Mouse (Mus musculus) cerebellum, postnatal 4 days (tissue): ENCODE results near the gene Borcs6.

Experiments used
- DNase-seq, 2 experiments: peaks; one replicate each; pipeline ENCODE4 v3.0.0; 2022; ENCODE audit warnings: low spot score in 2 of 2, mixed read lengths in 1 of 2

The Borcs6 gene

DNA sequence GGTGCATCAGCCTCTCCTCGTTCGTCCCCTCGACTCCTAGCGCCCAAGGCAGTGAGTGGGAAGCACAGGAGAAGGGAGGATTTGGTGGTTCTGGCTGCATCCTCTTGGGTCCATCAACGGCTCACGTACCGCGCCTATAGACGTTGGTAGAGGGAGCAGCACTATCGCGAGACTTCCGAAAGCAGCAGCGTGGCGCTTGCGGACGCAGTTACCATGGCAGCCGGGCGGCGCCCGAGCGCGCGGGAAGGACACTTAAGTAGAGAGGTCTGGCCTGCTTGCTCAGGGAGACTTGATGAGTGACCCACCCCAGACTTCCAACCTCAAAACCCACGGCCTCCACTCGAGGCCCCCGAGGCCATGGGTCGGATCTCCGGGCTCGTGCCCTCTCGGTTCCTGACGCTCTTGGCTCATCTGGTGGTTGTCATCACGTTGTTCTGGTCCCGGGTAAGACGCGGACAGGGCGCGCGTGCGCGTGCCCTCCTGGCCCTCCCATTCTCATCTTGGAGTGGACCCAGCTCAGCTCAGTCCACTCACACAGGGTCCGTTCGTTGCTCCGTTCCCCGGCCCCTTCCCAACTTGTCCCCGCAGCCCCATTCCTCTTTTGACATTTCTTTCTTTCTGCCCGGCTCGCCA is 11.2 kb downstream of the Borcs6 start, which contains the start of gene Tmem107:
Gene Tmem107 (plus strand): TSS at position 217 of the 633 bp plus-strand sequence.
- DNase-seq, result peak; percentile 73 to 91

DNA sequence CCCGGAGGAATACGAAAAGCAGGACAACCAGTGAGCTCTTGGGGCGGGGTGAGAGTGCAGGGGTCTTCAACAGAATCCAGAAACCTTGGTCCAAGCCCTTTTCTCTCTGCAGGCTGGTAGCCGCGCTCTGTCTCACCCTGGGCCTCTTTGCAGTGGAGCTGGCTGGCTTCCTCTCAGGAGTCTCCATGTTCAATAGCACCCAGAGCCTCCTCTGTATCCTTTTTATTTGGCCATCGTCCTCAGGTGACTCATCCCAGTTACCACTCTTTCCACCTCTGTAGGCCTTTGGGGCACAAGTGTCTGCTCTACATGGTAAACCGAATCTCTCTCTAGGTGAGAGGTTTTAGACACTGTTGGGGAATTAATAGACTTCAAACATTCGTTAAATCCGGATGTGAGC is 11.7 kb downstream of the Borcs6 start:
- DNase-seq, result no peak

GRCm38 (mm10) chr11:69072234-69072633 is 12.7 kb downstream of the Borcs6 start:
- no peak for DNase-seq

GRCm38 (mm10) chr11:69072666-69073064 is 13.1 kb downstream of the Borcs6 start:
- DNase-seq, result no peak

GRCm38 (mm10) chr11:69073065-69073888 is 13.8 kb downstream of the Borcs6 start:
- DNase-seq, result peak in 1 of 2 experiments; percentile 76

DNA sequence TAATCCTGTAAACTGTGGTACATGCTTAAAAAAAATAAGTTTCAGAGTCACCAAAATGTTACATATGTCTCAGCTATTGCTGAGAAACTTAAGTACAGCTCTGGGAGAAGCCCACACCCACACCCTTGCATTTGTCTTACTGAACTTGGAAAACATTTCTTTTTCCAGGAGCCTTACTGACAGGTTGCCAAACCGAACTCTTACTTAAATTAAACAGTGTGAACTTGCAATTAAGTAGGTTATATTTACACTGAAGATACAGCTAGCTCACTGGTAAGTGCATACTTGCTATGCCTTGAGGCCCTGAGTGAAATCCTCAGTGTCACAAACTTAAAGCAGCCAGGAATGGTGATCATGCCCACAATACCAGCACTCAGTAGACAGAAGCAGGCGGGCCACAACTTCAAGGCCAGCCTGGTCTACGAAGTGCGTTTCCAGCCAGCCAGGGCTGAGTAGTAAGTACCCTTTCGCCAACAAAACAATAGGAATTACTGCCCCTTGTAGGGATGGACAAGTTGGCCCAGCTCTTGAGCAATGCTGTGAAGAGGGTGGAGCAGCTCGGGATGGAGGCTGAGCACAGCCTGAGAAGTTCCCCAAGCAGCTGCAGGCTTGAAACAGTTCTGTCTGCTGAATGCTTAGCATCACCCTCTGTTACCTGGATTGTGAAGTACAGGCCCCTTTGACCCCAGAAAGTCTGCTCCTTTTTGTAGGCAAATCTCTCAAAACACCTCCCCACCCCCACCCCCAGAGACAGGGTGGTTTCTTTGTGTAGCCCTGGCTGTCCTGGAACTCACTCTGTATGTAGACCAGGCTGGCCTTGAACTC is 14.6 kb downstream of the Borcs6 start:
- DNase-seq, result no peak

DNA sequence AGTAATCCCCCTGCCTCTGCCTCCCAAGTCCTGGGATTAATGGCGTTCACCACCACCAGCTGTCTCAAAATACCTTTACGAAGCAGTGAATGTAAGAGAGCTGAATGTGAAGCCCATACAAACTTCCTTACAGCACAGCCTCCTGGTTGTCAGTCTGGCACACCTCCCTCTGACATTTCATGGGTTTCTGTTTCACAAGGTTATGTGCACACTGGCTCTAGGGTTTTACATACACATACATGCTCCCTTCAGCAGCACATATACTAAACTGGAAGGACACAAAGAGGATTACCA is 15.2 kb downstream of the Borcs6 start:
- DNase-seq, result no peak

DNA sequence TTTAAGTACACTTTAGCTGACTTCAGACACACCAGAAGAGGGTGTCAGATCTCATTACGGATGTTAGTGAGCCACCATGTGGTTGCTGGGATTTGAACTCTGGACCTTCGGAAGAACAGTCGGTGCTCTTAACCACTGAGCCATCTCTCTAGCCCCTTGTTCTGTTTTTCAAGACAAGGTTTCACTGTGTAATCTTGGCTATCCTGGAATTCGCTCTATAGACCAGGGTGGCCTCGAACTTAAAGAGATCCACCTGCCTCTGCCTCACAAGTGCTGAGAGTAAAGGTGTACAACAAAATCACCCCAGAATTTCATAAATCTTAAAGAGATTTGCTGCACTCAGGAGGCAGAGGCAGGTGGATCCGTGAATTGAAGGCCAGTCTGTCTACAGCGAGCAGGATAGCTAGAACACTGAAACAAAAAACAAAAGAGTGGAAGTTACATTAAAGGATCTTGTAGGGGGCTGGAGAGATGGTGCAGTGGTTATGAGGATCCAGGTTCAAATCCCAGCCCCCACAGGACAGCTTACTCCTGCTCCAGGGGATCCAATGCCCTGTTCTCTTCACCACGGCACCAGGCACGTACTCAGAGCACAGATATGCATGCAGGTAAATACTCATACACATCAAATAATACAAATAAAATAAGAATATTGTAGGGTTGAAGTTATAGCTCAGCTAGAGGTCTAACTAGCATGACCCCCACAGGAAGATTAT is 16.4 kb downstream of the Borcs6 start:
- no peak for DNase-seq

GRCm38 (mm10) chr11:69076572-69076971 is 17.1 kb downstream of the Borcs6 start:
- no peak for DNase-seq

DNA sequence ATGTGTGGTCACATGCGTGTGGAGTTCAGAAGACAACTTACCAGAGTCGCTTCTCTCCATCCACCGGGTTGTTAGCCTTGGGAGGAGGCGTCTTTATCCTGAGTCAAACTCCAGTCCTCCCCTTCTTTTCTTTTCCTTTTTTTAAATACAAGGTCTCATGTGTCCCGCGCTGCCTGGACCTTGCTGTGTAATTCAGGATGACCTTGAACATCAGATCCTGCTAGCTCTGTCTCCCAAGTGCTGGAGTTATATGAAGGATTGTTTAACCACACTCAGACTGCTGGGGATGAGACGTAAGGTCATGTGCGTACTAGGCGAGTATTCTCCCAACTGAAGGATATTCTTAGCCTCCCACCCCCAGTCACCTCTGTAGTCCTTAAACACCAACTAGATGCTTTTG is 17.8 kb downstream of the Borcs6 start:
- DNase-seq, result no peak

DNA sequence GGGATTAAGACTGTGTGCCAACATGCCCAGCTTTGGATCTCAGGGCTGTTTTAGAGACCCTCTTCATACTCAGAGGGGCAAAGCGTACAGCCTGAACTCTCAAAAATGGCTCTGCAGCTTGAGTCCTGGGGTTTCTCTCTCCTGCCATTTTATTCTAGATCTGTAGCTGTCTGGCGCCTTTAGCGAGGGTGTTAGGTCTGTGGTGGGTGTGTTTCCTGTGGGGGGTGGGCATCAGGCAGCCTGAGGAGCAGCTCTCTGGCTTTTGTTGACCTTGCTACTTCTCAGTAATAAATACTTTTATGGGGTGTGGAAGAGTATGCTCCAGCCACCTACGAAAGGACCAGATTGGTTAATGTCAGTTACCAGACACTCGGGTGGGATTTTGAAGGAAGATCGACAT is 18.5 kb downstream of the Borcs6 start:
- no peak for DNase-seq

GRCm38 (mm10) chr11:69078805-69079438 is 19.4 kb downstream of the Borcs6 start:
- no peak for DNase-seq

GRCm38 (mm10) chr11:69080102-69080854 is 20.8 kb downstream of the Borcs6 start:
- no peak for DNase-seq

- DNase-seq, result no peak
Observed at GRCm38 (mm10) chr11:69080855-69081222, 21.3 kb downstream of the Borcs6 start.

DNA sequence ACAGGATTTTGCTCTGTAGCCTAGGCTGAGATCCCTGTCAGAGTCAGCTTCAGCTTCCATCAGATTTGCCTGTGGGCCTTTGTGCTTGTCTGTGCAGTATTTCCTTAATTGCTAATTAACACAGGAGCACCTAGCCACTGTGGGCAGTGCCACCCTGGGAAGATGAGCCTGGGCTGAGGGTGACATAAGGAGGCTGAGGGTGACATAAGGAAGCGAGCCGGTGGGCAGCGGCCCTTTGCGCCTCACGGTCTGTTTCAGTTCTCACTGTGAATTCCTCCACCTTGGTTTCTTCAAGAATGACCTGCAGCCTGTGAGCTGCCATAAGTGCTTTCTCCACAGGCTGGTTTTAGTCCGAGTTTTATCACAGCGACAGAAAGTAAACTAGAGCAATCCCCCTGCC is 22.1 kb downstream of the Borcs6 start:
- no peak for DNase-seq

GRCm38 (mm10) chr11:69085608-69086007 is 26.1 kb downstream of the Borcs6 start:
- DNase-seq, result no peak

- no peak for DNase-seq
Observed at GRCm38 (mm10) chr11:69086390-69086789, 26.9 kb downstream of the Borcs6 start.

DNA sequence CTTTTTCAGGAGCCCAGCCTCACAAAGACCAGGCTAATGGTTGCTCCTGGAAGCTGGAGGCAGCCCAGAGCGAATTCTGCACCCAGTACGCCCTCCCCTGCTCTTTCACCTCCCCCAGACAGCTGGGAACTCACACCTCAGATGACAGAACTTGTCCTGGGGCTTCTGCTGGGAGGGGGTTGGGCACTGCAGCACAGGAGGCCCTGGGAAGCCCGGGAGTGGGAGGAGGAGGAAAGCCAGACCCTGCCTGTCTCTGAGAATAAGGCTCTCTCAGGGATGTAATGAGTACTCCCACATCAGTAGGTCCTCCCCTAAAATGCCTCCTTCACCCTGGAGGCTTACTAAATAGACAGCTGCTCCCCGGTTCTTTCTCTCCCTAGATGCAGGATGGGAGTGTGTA is 27.6 kb downstream of the Borcs6 start:
- DNase-seq, result peak in 1 of 2 experiments; percentile 18

DNA sequence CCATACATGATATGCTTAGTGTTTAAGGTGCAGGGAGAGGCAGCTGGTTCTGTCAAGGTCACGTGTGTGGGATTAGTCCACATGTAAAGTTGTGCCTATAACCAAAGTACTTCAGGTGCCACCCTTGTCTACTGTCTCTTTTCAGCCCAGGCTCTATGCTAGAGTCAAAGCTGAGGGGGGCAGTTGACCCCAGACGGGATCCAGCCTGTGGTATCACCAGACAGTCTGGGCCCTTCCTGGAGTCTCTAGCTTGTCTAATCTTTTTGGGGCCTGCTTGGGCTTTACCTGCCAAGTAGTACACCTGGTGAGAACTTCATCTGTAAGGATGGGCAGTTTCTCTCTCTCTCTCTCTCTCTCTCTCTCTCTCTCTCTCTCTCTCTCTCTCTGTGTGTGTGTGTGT is 28.1 kb downstream of the Borcs6 start:
- DNase-seq, result no peak

DNA sequence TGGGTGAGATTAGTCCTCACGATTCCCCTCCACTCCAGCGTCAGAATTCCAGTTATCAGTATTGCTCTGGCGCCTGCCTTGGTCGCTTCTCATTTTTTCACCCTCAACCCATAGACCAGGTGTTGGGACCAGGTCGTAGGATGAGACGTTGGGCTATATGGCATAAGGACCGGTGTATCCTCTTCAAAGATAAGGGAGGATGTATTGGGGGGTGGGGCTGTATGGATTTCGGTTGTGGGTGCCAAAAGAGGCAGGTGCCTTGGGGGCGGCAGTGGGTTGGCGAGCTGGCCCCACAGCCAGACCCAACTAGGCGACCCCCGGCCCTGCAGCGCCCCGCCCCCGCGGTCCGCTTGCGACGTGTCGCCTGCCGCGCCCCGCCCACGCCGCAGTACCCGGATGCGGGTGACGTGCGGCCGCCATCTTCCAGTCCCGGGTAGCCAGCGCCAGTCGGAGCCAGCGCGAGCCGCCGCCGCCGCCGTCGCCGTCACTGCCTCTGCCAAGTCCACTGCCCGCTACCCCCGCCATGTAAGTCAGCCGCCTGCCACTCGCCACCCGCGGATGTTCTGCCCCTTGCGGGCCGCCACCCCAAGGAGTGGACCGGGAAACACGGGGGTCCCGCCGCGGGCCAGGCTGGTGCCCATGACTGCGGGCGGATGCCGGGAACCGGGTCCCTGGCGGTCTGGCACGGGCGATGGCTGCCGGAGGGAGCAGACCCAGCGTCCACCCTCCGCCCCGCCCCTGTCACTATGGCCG is 28.8 kb downstream of the Borcs6 start, which contains the start of gene Vamp2:
Gene Vamp2 (plus strand): TSS at position 388 of the 753 bp plus-strand sequence.
- DNase-seq, result peak; percentile 92 to 95
